Mouse (Mus musculus): ENCODE results near the gene Adam19. TPM values are rescaled to one million over a fixed set of nuclear protein-coding genes. Genes with fewer than 3 reads are reported as not detected.

Adam19 gene
- polyA plus RNA-seq, 1 experiment from 2014 or later, result 6.5 TPM

DNA sequence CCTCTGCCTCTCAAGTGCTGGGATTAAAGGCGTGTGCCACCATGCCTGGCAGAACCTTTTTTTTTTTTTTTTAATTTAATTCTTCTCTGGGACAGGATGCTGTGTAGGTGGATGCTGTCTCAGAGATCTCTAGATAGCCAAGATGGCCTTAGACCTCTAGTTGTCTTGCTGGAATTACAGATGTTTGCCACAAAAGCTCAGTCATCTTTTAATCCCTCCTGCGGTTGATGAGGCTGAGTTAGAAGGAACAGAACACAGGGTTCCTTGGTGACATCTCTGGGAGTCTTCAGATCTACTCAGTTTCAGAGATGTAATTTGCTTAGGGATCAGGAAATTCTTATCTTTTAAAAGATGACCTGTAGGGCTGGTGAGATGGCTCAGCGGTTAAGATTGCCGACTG, 3.1 kb downstream of the Adam19 start:
- H3K9ac ChIP-seq (ENCODE audit: low read depth, low read length), result no peak overlapping the region
- peaks cover 8% of the 10 kb centered on the region; the same call in 1 of the 2 replicates for H3K4me1 ChIP-seq (replicated peaks; ENCODE audit: insufficient read depth, low read length)
- ATAC-seq (replicated peaks; ENCODE audit: low FRiP score, low read depth), result no peak
- no peak overlapping the region for H3K27ac ChIP-seq
- no peaks in the 10 kb centered on the region for H3K9me3 ChIP-seq (replicated peaks; ENCODE audit: low read length)
- 91% methylated on average over 4 of the region's 4 CpGs for WGBS
- H3K27me3 ChIP-seq (ENCODE audit: insufficient read depth, low read length), result no peaks in the 10 kb centered on the region
- DNase-seq (ENCODE audit: low spot score), result no peak
- no peaks in the 10 kb centered on the region for H3K36me3 ChIP-seq (ENCODE audit: insufficient read depth, low read length)
- no peak for TF ChIP-seq CTCF (IDR thresholded peaks at IDR 0.05; ENCODE audit: low read depth)
- H3K4me3 ChIP-seq (replicated peaks; ENCODE audit: low read depth, low read length), result no peak overlapping the region
- no peak overlapping the region for H3K4me2 ChIP-seq (ENCODE audit: low read length)

- H3K4me2 ChIP-seq (ENCODE audit: low read length), result no peak overlapping the region
- H3K27ac ChIP-seq, result no peak overlapping the region
- no peaks in the 10 kb centered on the region for H3K9me3 ChIP-seq (replicated peaks; ENCODE audit: low read length)
- 79% methylated on average over 8 of the region's 8 CpGs for WGBS
- peak; percentile 36; the same call in 1 of the 2 replicates for TF ChIP-seq CTCF (IDR thresholded peaks at IDR 0.05; ENCODE audit: low read depth)
- H3K4me1 ChIP-seq (replicated peaks; ENCODE audit: insufficient read depth, low read length), result peaks cover 13% of the 10 kb centered on the region; the same call in 1 of the 2 replicates
- H3K36me3 ChIP-seq (ENCODE audit: insufficient read depth, low read length), result no peaks in the 10 kb centered on the region
- H3K4me3 ChIP-seq (replicated peaks; ENCODE audit: low read depth, low read length), result no peak overlapping the region
- DNase-seq (ENCODE audit: low spot score) (no peak), ATAC-seq (replicated peaks; ENCODE audit: low FRiP score, low read depth) (no peak)
- H3K27me3 ChIP-seq (ENCODE audit: insufficient read depth, low read length), result no peaks in the 10 kb centered on the region
- no peak overlapping the region for H3K9ac ChIP-seq (ENCODE audit: low read depth, low read length)
Observed at GRCm38 (mm10) chr11:46059887-46060650, 4.3 kb downstream of the Adam19 start.

DNA sequence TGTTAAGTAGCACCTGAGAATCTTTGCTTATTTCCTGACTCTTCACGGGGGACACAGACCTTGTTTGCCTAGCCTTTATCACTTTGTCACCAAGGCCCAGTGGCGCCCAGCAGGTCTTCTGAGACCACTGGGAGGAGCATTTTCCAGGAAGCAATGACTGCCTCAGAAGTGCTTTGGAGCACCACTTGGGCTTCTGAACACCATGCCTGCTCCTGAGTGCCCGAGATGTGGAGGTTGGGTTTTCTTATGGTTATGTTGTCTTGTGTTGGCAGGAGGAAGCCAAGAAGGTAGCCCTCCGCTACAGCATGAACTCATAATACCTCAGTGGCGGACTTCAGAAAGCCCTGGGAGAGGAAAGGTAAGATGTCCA, 4.8 kb downstream of the Adam19 start:
- no peaks in the 10 kb centered on the region for H3K36me3 ChIP-seq (ENCODE audit: insufficient read depth, low read length)
- WGBS, result 71% methylated on average over 5 of the region's 5 CpGs
- no peak for TF ChIP-seq CTCF (IDR thresholded peaks at IDR 0.05; ENCODE audit: low read depth)
- H3K4me3 ChIP-seq (replicated peaks; ENCODE audit: low read depth, low read length), result no peak overlapping the region
- no peak overlapping the region for H3K4me2 ChIP-seq (ENCODE audit: low read length)
- H3K27me3 ChIP-seq (ENCODE audit: insufficient read depth, low read length), result no peaks in the 10 kb centered on the region
- DNase-seq (ENCODE audit: low spot score) (no peak), ATAC-seq (replicated peaks; ENCODE audit: low FRiP score, low read depth) (no peak)
- H3K9me3 ChIP-seq (replicated peaks; ENCODE audit: low read length), result no peaks in the 10 kb centered on the region
- peaks cover 12% of the 10 kb centered on the region; the same call in 1 of the 2 replicates for H3K4me1 ChIP-seq (replicated peaks; ENCODE audit: insufficient read depth, low read length)
- 0 out of 2 replicates have a peak overlapping the region, but pooled peaks have one; percentile 13 for H3K27ac ChIP-seq
- H3K9ac ChIP-seq (ENCODE audit: low read depth, low read length), result no peak overlapping the region

GRCm38 (mm10) chr11:46061776-46062445, 6.1 kb downstream of the Adam19 start:
- WGBS, result 61% methylated on average over 6 of the region's 6 CpGs
- Histone ChIP-seq H3K4me3 (replicated peaks; ENCODE audit: low read depth, low read length) (no peak overlapping the region), H3K9ac (ENCODE audit: low read depth, low read length) (no peak overlapping the region), H3K4me2 (ENCODE audit: low read length) (no peak overlapping the region), H3K27ac (no peak overlapping the region), H3K9me3 (replicated peaks; ENCODE audit: low read length) (no peaks in the 10 kb centered on the region), H3K27me3 (ENCODE audit: insufficient read depth, low read length) (no peaks in the 10 kb centered on the region), H3K36me3 (ENCODE audit: insufficient read depth, low read length) (no peaks in the 10 kb centered on the region), H3K4me1 (replicated peaks; ENCODE audit: insufficient read depth, low read length) (peaks cover 5% of the 10 kb centered on the region; the same call in 1 of the 2 replicates)
- no peak for TF ChIP-seq CTCF (IDR thresholded peaks at IDR 0.05; ENCODE audit: low read depth)
- DNase-seq (ENCODE audit: low spot score) (no peak), ATAC-seq (replicated peaks; ENCODE audit: low FRiP score, low read depth) (no peak)

- H3K4me2 ChIP-seq (ENCODE audit: low read length), result no peak overlapping the region
- DNase-seq (ENCODE audit: low spot score) (no peak), ATAC-seq (replicated peaks; ENCODE audit: low FRiP score, low read depth) (no peak)
- H3K27me3 ChIP-seq (ENCODE audit: insufficient read depth, low read length), result no peaks in the 10 kb centered on the region
- TF ChIP-seq CTCF (IDR thresholded peaks at IDR 0.05; ENCODE audit: low read depth), result no peak
- 67% methylated on average over 4 of the region's 4 CpGs for WGBS
- H3K36me3 ChIP-seq (ENCODE audit: insufficient read depth, low read length), result no peaks in the 10 kb centered on the region
- H3K4me1 ChIP-seq (replicated peaks; ENCODE audit: insufficient read depth, low read length), result peaks cover 5% of the 10 kb centered on the region; the same call in 1 of the 2 replicates
- peak overlapping the region; percentile 47; the same call in 1 of the 2 replicates for H3K27ac ChIP-seq
- H3K4me3 ChIP-seq (replicated peaks; ENCODE audit: low read depth, low read length), result no peak overlapping the region
- no peaks in the 10 kb centered on the region for H3K9me3 ChIP-seq (replicated peaks; ENCODE audit: low read length)
- H3K9ac ChIP-seq (ENCODE audit: low read depth, low read length), result no peak overlapping the region
Observed at GRCm38 (mm10) chr11:46062569-46062968, 6.8 kb downstream of the Adam19 start.

- Histone ChIP-seq H3K4me2 (ENCODE audit: low read length) (no peak overlapping the region), H3K4me1 (replicated peaks; ENCODE audit: insufficient read depth, low read length) (peaks cover 5% of the 10 kb centered on the region; the same call in 1 of the 2 replicates), H3K9me3 (replicated peaks; ENCODE audit: low read length) (no peaks in the 10 kb centered on the region), H3K27ac (peak overlapping the region; percentile 47; the same call in 1 of the 2 replicates), H3K9ac (ENCODE audit: low read depth, low read length) (no peak overlapping the region), H3K4me3 (replicated peaks; ENCODE audit: low read depth, low read length) (no peak overlapping the region), H3K27me3 (ENCODE audit: insufficient read depth, low read length) (no peaks in the 10 kb centered on the region), H3K36me3 (ENCODE audit: insufficient read depth, low read length) (no peaks in the 10 kb centered on the region)
- DNase-seq (ENCODE audit: low spot score) (no peak), ATAC-seq (replicated peaks; ENCODE audit: low FRiP score, low read depth) (no peak)
- peak; percentile 48; the same call in 1 of the 2 replicates for TF ChIP-seq CTCF (IDR thresholded peaks at IDR 0.05; ENCODE audit: low read depth)
- WGBS, result 54% methylated on average over 9 of the region's 9 CpGs
Observed at GRCm38 (mm10) chr11:46062993-46063731, 7.4 kb downstream of the Adam19 start.
